Mouse (Mus musculus) heart, embryonic 13.5 days (tissue): ENCODE data around the gene Celsr3. TPM values are rescaled to one million over a fixed set of nuclear protein-coding genes. Genes with fewer than 3 reads are reported as not detected.

Experiments used
- ATAC-seq: fragments of 200-750 bp; cut with Nextera tagmentation; 2 replicates; pipeline ENCODE4 v1.8.0; 2017; ENCODE audit warnings: moderate TSS enrichment; ENCODE audit not compliant: insufficient number of reproducible peaks, low FRiP score, low TSS enrichment; ENCODE audit errors: extremely low read depth
- H3K27ac ChIP-seq: fragments of 300-500 bp; sonication (generic); replicated peaks from 2 replicates; pipeline ENCODE4 v1.5.1; 2015; ENCODE audit warnings: moderate library complexity, mild to moderate bottlenecking, inconsistent platforms
- H3K27me3 ChIP-seq: fragments of 300-500 bp; sonication (generic); replicated peaks from 2 replicates; pipeline ENCODE4 v1.6.1; 2015; ENCODE audit warnings: mild to moderate bottlenecking, inconsistent platforms
- H3K36me3 ChIP-seq: fragments of 300-500 bp; sonication (generic); 2 replicates; pipeline ENCODE4 v1.6.1; 2015; ENCODE audit warnings: mild to moderate bottlenecking, inconsistent platforms
- H3K4me1 ChIP-seq: fragments of 300-500 bp; sonication (generic); 2 replicates; pipeline ENCODE4 v1.6.1; 2015; ENCODE audit warnings: inconsistent platforms
- H3K4me2 ChIP-seq: fragments of 300-500 bp; sonication (generic); 2 replicates; pipeline ENCODE4 v1.6.1; 2015; ENCODE audit warnings: inconsistent platforms, mild to moderate bottlenecking, moderate library complexity
- H3K4me3 ChIP-seq: fragments of 300-500 bp; sonication (generic); 2 replicates; pipeline ENCODE4 v1.5.1; 2015; ENCODE audit warnings: moderate library complexity, mild to moderate bottlenecking, inconsistent platforms
- H3K9ac ChIP-seq: fragments of 300-500 bp; sonication (generic); 2 replicates; pipeline ENCODE4 v1.6.1; 2015; ENCODE audit warnings: inconsistent platforms, mild to moderate bottlenecking, moderate library complexity
- H3K9me3 ChIP-seq: fragments of 300-500 bp; sonication (generic); 2 replicates; pipeline ENCODE4 v1.6.1; 2016; ENCODE audit warnings: inconsistent platforms
- WGBS: fragments of 180-500 bp; shearing (Covaris S2); methylation state at CpG from one replicate; pipeline ENCODE4 v1.1.7; 2015; ENCODE audit warnings: mixed read lengths; 5-methylcytosine and 5-hydroxymethylcytosine counted together
- polyA plus RNA-seq: library from polyadenylated mRNA; unstranded; fragments of >200 nt; fragmentation: Nextera tagmentation; extraction: Ambion mirVana; gene quantifications from 2 replicates; pipeline ENCODE4 v1.2.1, GENCODE M21; 2015

Gene Celsr3
- polyA plus RNA-seq, 1 experiment from 2014 or later = 0.09 TPM

GRCm38 (mm10) chr9:108827454-108827853 lies 1.3 kb downstream of the Celsr3 start:
- peak overlapping the region; percentile 51 for H3K4me3 ChIP-seq
- peak overlapping the region; percentile 77 for H3K4me2 ChIP-seq
- no peaks in the 10 kb centered on the region for H3K36me3 ChIP-seq
- peaks cover 97% of the 10 kb centered on the region for H3K27me3 ChIP-seq
- H3K27ac ChIP-seq = no peak overlapping the region
- H3K9ac ChIP-seq = no peak overlapping the region
- peaks cover 24% of the 10 kb centered on the region for H3K4me1 ChIP-seq
- whole genome bisulfite sequencing = 9% methylated on average over 34 of the region's 34 CpGs
- H3K9me3 ChIP-seq = no peaks in the 10 kb centered on the region
- ATAC-seq = no peak

- Histone ChIP-seq H3K36me3 (no peaks in the 10 kb centered on the region), H3K27me3 (peaks cover 97% of the 10 kb centered on the region), H3K4me2 (peak overlapping the region; percentile 77), H3K9me3 (no peaks in the 10 kb centered on the region), H3K4me3 (peak overlapping the region; percentile 51), H3K4me1 (peaks cover 29% of the 10 kb centered on the region), H3K9ac (no peak overlapping the region), H3K27ac (no peak overlapping the region)
- 54% methylated on average over 18 of the region's 18 CpGs for WGBS
- no peak for ATAC-seq
Measured at GRCm38 (mm10) chr9:108827906-108828305, 1.8 kb downstream of the Celsr3 start.

GRCm38 (mm10) chr9:108831637-108832036 lies 5.5 kb downstream of the Celsr3 start:
- Histone ChIP-seq H3K4me1 (peaks cover 24% of the 10 kb centered on the region), H3K9ac (peak overlapping the region; percentile 48; the same call in 1 of the 2 replicates), H3K4me3 (peak overlapping the region; percentile 54), H3K36me3 (no peaks in the 10 kb centered on the region), H3K27me3 (peaks cover 81% of the 10 kb centered on the region), H3K4me2 (peak overlapping the region; percentile 81), H3K9me3 (no peaks in the 10 kb centered on the region), H3K27ac (no peak overlapping the region)
- no peak for ATAC-seq
- 6% methylated on average over 23 of the region's 23 CpGs for WGBS

- H3K9ac ChIP-seq = peak overlapping the region; percentile 55
- no peaks in the 10 kb centered on the region for H3K9me3 ChIP-seq
- peak overlapping the region; percentile 81 for H3K4me2 ChIP-seq
- H3K27ac ChIP-seq = no peak overlapping the region
- ATAC-seq = peak; percentile 97
- peaks cover 73% of the 10 kb centered on the region for H3K27me3 ChIP-seq
- peaks cover 18% of the 10 kb centered on the region for H3K4me1 ChIP-seq
- 5% methylated on average over 46 of the region's 46 CpGs for WGBS
- peak overlapping the region; percentile 54 for H3K4me3 ChIP-seq
- no peaks in the 10 kb centered on the region for H3K36me3 ChIP-seq
Measured at GRCm38 (mm10) chr9:108832390-108833108, 6.4 kb downstream of the Celsr3 start.

GRCm38 (mm10) chr9:108842989-108843388 lies 16.9 kb downstream of the Celsr3 start:
- WGBS = 12% methylated on average over 14 of the region's 14 CpGs
- H3K9me3 ChIP-seq = no peaks in the 10 kb centered on the region
- no peak for ATAC-seq
- H3K4me3 ChIP-seq = peak overlapping the region; percentile 14; the same call in 1 of the 2 replicates
- H3K36me3 ChIP-seq = no peaks in the 10 kb centered on the region
- no peak overlapping the region for H3K27ac ChIP-seq
- peaks cover 67% of the 10 kb centered on the region for H3K27me3 ChIP-seq
- H3K9ac ChIP-seq = 0 out of 2 replicates have a peak overlapping the region, but pooled peaks have one; percentile 48
- H3K4me1 ChIP-seq = peaks cover 6% of the 10 kb centered on the region; the same call in 1 of the 2 replicates
- H3K4me2 ChIP-seq = peak overlapping the region; percentile 55

GRCm38 (mm10) chr9:108845390-108845789 lies 19.3 kb downstream of the Celsr3 start:
- no peak overlapping the region for H3K4me2 ChIP-seq
- H3K4me3 ChIP-seq = no peak overlapping the region
- H3K27me3 ChIP-seq = peaks cover 79% of the 10 kb centered on the region
- no peaks in the 10 kb centered on the region for H3K36me3 ChIP-seq
- no peak for ATAC-seq
- no peaks in the 10 kb centered on the region for H3K9me3 ChIP-seq
- no peak overlapping the region for H3K27ac ChIP-seq
- H3K9ac ChIP-seq = no peak overlapping the region
- 73% methylated on average over 5 of the region's 5 CpGs for WGBS
- H3K4me1 ChIP-seq = peaks cover 6% of the 10 kb centered on the region; the same call in 1 of the 2 replicates

- Histone ChIP-seq H3K9me3 (no peaks in the 10 kb centered on the region), H3K4me1 (peaks cover 6% of the 10 kb centered on the region), H3K27me3 (peaks cover 59% of the 10 kb centered on the region), H3K4me2 (no peak overlapping the region), H3K4me3 (no peak overlapping the region), H3K27ac (no peak overlapping the region), H3K36me3 (no peaks in the 10 kb centered on the region), H3K9ac (no peak overlapping the region)
- no peak for ATAC-seq
- WGBS = 78% methylated on average over 4 of the region's 4 CpGs
Measured at GRCm38 (mm10) chr9:108847374-108847773, 21.3 kb downstream of the Celsr3 start.

GRCm38 (mm10) chr9:108848419-108848818 lies 22.3 kb downstream of the Celsr3 start:
- Histone ChIP-seq H3K9me3 (no peaks in the 10 kb centered on the region), H3K36me3 (no peaks in the 10 kb centered on the region), H3K27ac (no peak overlapping the region), H3K4me1 (peaks cover 11% of the 10 kb centered on the region), H3K27me3 (peaks cover 50% of the 10 kb centered on the region), H3K4me2 (no peak overlapping the region), H3K4me3 (no peak overlapping the region), H3K9ac (no peak overlapping the region)
- 57% methylated on average over 17 of the region's 17 CpGs for WGBS
- ATAC-seq = no peak

- Histone ChIP-seq H3K27ac (peak within 1 kb of the TSS; percentile 74), H3K27me3 (peaks cover 27% of the 10 kb centered on the region), H3K4me2 (peak within 1 kb of the TSS; percentile 83), H3K9ac (peak within 1 kb of the TSS; percentile 85), H3K9me3 (no peaks in the 10 kb centered on the region), H3K4me1 (peaks cover 27% of the 10 kb centered on the region), H3K4me3 (peak within 1 kb of the TSS; percentile 69), H3K36me3 (peaks cover 15% of the 10 kb centered on the region)
- ATAC-seq = no peak
- WGBS = 80% methylated on average over 3 of the region's 3 CpGs
Measured at GRCm38 (mm10) chr9:108852976-108853375, 26.9 kb downstream of the Celsr3 start, which contains the start of gene Slc26a6. TSS of gene Slc26a6 (plus strand) at chr9:108853283.

GRCm38 (mm10) chr9:108853635-108854240 lies 27.6 kb downstream of the Celsr3 start:
- Histone ChIP-seq H3K27ac (peak overlapping the region; percentile 74), H3K4me2 (peak overlapping the region; percentile 83), H3K9me3 (no peaks in the 10 kb centered on the region), H3K36me3 (peaks cover 21% of the 10 kb centered on the region), H3K4me3 (peak overlapping the region; percentile 69), H3K9ac (peak overlapping the region; percentile 85), H3K4me1 (peaks cover 28% of the 10 kb centered on the region), H3K27me3 (peaks cover 20% of the 10 kb centered on the region)
- 3% methylated on average over 25 of the region's 25 CpGs for WGBS
- ATAC-seq = peak; percentile 83

- Histone ChIP-seq H3K36me3 (peaks cover 23% of the 10 kb centered on the region), H3K4me2 (peak overlapping the region; percentile 83), H3K9me3 (no peaks in the 10 kb centered on the region), H3K4me3 (peak overlapping the region; percentile 69), H3K4me1 (peaks cover 33% of the 10 kb centered on the region), H3K27ac (peak overlapping the region; percentile 74), H3K27me3 (peaks cover 14% of the 10 kb centered on the region), H3K9ac (peak overlapping the region; percentile 85)
- ATAC-seq = peak; percentile 75
- under 1% methylated on average over 28 of the region's 28 CpGs for WGBS
Measured at GRCm38 (mm10) chr9:108854241-108854696, 28.1 kb downstream of the Celsr3 start.
